Mouse (Mus musculus): ENCODE results near the gene 5330417C22Rik.

DNA sequence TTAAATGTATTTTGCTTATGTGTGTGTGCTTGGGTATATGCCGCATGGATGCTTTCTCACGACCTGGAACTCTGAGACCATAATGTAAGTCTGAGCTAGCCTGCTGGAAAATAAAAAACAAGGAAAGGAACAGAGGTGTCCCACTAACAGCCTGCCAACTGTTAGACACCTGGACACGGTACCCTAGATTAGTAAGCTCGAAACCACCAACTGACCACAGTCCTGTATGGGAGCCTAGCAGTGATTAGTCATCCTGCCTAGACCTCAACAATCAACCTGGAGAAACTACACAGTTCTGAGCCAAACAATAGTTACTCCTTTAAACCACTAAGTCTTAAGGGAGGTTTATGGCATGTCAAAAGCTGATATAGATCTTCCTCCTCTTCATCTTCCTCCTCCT, 12.9 kb downstream of the 5330417C22Rik start:
- TF ChIP-seq GATA1 (IDR thresholded peaks at IDR 0.05; ENCODE audit: low read length): no peak
- no peak for TF ChIP-seq TAL1 (IDR thresholded peaks at IDR 0.05; ENCODE audit: low read length)

All from erythroblast, embryonic 14.5 days (primary cell).